Mouse (Mus musculus) embryo, embryonic 11 days (tissue): ENCODE measurements around the gene Gsap.

Experiments used
- DNase-seq: peaks from one replicate; pipeline ENCODE4 v3.0.0-alpha.2; 2015

The Gsap gene

GRCm38 (mm10) chr5:21186821-21187220 lies 766 bp downstream of the Gsap start:
- DNase-seq: no peak

GRCm38 (mm10) chr5:21188435-21188834 lies 2.4 kb downstream of the Gsap start:
- no peak for DNase-seq

DNA sequence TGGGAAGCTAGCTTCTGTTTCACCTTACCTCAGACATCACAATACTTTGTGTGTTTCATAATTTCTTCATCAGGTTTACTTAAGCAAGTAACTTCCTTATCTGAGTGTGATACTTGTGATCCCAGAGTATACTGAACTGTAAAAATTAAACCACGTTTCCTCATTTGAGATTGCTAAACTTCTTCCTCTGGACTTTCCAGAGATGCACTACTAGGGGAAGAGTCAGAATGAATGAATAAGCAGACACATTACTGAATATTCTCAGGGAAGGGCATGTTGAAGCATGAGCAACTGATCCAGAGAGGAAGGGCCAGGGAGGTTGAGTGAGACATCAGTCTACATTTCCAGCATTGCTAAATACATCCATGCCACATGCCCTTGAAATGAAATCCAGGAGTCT lies 3.0 kb downstream of the Gsap start:
- no peak for DNase-seq

DNA sequence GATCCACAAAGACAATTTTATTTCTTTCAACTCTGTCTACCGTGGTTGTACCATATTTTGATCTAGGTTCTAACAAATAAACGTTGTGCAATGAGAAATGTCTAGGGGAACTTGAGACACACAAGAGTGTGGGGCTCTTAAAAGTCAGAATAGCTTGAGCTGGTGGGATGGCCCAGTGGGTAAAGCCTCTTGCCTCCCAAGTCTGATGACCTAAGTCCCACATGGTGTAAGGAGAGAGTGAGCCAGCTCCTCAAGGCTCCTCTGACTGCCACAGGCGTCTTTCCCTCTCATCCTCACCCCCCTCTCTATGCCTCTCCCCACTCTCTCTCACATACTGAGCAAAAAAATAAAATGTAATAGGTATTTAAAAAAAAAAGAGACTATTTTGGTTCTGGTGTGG lies 3.4 kb downstream of the Gsap start:
- no peak for DNase-seq

DNA sequence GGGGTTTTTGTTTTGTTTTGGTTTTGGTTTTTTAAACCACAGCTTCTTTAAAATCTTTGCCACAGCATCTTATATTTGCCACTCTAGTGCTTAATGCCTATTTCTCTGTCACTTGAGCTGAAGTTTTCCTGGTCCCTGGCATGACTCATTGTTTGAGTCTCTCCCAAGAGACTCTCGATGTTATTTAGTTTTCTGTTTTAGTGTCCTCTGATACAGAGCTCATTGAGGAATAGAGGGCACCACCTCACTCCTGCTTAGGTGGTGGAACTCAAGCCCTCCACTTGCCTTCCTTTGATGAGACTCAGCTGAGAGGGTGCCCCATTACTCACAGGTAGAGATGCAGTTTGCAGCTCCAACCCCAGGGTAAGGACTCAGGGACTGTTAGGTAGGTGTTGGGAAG lies 17.4 kb downstream of the Gsap start:
- no peak for DNase-seq

GRCm38 (mm10) chr5:21204157-21204556 lies 18.1 kb downstream of the Gsap start:
- DNase-seq: no peak

DNA sequence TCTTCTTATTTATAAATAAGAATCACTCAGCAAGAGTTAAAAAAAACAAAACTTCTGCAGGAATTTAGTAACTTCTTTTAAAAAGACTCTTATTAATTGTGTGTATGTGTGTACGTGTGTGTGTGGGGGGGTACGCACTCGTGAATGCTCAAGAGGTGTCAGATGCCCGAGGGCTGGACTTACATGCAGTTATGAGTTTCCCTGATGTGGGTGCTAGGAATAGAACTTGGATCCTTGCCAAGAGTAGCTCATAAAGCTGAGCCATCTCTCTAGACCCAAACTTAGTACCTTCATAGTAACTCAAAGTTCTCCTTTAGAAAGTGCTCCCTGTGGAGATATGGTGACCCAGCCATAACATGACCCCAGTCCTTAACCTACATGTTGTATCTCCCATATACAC lies 20.0 kb downstream of the Gsap start:
- DNase-seq: no peak

DNA sequence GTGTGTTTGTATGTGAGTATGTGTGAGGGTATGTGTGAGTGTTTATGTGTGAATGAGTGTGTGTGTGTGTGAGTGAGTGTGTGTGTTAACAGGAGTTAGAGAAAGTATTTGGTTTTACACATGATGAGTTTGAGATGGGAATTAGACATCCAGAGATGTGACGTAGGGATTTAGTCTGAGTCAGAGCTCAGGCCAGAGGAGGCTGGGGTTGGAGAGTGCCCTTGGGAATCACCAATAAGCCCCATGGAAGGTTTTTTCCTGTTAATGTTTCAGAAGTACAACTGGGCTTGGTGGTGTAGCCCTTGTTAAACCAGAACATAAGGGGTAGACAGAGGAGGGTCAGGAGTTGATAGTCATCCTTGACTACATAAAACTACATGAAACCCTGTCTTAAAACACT lies 25.4 kb downstream of the Gsap start:
- DNase-seq: no peak

DNA sequence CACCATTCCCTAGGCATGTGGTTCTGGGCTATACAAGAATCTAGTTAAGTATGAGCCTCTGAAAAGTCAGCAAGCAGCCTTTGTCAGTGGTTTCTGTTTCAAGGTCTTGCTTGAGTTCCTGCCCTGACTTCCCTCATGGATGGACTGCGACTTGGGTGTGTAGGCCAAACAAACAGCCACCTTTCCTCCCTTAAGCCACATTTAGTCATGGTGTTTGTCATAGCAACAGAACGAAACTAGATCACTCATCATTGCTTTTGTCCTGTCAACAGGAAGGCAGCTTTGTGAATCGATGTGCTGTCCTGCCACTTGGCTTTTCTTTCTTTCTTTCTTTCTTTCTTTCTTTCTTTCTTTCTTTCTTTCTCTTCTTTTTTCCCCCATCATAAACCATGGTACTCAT lies 26.9 kb downstream of the Gsap start:
- no peak for DNase-seq

- DNase-seq: no peak
These were observed 27.7 kb downstream of the Gsap start for GRCm38 (mm10) chr5:21213801-21214200.

- DNase-seq: no peak
These were observed 31.6 kb downstream of the Gsap start for GRCm38 (mm10) chr5:21217453-21218294.

DNA sequence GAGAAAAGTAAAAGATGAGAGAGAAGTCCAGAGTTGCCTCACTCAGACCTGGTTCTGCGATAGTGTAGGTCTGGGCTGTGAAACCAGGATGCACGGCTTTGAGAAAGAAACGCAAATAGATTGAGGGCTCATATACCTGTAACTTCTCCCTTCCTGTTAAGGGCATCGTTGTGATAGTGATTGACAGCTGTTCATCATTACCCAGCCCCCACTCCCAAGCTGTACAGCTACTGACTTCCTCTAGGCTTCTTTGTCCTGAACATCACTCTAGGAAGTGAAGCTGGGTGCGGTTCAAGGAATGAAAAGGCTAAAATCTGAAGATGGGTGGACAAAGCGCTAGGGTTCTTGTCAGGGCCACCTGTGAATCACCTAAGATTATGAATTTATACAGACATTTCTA lies 46.8 kb downstream of the Gsap start:
- DNase-seq: no peak

DNA sequence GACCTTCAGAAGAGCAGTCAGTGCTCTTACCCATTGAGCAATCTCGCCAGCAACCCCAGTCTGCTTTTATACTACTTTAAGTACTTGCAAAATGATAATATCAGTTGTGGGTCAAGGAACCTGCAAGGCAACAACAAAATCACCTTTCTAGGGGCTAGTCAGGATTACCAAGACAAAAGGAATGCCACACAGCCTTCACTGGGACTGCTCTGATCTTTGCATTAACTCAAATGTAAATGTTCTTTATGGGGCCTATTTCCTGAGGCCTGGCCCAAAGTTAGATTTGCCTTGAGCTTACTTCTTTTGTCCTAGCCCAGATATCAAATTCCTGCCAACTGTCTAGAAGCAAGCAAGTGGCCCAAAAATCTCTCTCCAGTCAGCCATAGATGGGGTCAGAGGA lies 58.5 kb downstream of the Gsap start:
- no peak for DNase-seq

DNA sequence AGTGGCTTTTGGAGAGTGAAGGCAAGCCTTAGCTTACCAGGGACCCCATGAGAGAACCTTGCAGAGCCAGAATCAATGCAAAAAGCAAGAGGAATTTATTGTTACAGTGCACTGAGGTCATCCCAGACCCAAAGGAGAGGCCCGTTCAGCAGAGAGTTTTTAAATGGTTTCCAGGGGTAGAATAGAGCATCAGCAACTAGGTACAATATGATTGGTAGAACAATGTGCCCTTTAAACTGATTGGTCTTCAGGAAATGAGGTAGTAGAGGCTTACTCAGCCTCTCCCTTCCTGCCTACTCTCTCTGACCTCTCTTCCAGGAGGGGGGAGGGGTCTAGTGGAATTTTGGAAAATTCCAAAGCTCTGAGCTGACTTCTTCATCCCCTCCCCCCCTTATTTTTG lies 59.2 kb downstream of the Gsap start:
- no peak for DNase-seq

GRCm38 (mm10) chr5:21246794-21247193 lies 60.7 kb downstream of the Gsap start:
- no peak for DNase-seq

DNA sequence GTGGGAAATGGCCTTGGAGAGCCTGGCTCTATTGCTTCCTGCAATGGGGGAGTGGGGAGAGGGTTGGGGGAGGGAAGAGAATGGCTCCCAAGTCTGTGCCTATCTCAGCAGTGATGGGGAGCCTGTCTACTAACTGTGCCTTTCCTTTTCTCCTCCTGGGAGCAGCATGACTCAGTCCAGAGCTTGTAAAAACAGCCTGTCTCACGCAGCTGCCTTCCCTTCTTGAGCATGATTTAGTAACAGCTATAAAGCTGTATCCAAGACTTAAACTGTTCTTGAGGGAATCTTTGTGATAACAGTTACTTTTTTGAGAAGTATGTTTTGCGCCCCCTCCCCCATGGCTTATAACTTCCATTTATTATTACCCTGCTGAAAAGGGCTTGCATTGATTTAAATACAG lies 61.9 kb downstream of the Gsap start:
- no peak for DNase-seq

DNA sequence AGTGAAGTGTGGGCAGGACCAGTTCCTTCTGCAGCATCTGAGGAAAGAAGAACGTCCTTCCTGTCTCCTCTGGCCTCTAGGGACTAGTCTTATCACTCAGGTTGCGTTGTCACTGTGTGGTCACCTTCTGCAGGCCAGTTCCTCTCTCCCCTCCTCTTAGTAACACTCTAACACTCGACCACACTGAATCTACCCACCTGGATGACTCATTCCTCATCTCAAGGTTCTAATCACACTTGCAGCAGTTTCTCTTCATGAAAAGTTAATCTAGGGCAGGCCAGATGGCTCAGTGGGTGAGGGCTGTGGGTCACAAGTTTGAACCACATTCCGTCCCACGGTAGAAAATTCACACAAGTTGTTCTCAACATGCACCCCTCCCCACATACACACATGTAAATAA lies 62.8 kb downstream of the Gsap start:
- no peak for DNase-seq

DNA sequence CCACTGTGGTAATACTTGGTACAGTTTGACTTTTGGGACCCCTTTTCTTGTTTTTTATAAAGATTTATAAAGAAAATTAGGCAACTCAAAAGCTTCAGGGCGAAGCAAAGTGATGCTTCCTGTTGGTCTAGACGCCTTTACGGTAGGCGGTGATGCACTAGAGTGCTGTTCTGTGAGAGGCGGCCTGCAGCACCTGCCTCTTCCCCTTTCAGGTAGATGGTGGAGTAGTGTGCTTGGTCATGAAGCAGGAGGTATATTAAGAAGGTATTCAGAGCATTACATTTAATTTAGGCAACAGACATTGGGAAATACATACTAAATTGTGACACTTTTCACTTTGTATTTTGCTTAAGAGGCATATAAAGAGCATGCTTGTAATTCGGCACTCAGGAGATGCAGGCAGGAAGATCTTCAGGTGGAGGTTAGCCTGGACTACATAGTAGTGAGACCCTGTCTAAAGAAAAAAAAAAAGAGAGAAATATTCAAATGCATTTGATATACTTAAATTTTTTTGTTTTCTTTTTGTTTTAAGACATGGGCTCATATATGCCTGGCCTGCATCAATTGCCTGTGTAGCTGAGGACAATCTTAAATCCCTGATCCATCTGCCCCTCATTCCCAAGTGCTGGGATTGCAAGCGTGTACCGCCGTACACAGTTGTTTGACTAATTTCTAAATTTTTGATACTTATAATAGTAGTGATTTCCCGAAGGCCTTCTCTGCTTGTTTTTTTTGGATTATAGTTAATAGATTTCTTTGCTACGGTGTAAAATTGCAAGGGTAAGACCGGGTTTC lies 68.9 kb downstream of the Gsap start:
- DNase-seq: no peak

DNA sequence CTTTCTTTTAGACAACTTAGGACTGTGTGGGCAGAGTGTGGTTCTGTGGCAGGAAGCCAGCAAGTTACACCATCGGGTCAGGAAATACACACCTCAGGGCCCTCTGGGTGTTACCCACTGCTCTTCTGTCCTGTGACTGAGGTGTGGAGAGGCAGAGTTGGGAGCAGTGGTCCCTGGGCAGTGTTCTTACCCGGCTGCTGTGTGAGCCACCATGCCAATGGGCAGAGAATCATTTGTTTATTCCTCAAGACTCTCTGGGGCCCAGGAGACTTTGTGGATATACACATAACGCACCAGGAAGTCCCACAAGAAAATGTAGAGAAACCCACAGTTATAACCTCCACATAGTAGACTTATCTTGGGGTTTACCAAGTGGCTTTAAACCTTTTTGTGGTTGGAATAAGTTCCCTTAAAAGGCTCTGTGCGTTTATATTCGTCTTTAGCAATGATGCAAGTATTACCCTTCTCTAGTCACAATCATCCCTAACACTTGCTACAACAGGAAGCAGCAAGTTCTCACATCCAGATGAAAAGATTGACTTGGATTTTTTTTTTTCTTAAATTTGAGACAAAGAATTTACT lies 69.6 kb downstream of the Gsap start:
- DNase-seq: no peak

DNA sequence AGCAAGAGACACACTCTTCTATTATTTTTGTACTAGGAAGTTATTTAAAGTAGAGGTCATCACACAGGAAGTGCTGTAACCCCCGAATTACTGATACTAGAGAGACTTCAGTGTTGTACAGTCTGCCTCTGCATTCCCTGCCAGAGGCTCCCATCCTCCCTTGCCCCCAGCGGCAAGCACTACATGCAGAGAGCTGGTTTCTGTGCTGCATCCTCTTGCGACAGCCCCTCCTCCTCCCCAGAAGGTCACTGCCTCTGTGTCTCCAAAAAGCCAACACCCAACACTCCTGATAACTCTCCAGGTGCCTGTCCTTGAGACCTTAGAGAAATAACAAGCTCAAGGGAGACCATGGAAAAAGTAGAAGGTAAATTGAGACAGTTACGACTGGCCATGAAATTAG lies 71.1 kb downstream of the Gsap start:
- DNase-seq: no peak

- DNase-seq: peak; percentile 40
These were observed 71.8 kb downstream of the Gsap start for GRCm38 (mm10) chr5:21257806-21258205.

DNA sequence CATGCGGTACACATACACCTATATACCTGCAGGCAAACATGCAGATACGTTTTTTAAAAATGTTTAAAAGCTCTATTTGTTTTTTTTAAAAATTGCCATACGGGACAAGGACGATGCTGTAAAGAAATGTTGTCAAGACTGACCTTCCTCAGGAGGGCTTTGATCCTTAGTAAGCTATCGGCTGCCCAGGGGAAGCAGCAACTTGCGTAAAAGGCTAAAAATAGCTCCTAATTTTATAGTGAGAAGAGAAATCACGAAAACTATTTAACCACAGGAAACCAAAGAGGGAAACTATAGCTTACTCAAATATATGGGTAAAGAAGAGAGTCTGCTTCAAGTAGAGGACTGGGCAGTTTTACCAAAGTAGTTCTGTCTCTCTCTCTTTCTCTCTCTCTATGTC lies 74.7 kb downstream of the Gsap start:
- no peak for DNase-seq

DNA sequence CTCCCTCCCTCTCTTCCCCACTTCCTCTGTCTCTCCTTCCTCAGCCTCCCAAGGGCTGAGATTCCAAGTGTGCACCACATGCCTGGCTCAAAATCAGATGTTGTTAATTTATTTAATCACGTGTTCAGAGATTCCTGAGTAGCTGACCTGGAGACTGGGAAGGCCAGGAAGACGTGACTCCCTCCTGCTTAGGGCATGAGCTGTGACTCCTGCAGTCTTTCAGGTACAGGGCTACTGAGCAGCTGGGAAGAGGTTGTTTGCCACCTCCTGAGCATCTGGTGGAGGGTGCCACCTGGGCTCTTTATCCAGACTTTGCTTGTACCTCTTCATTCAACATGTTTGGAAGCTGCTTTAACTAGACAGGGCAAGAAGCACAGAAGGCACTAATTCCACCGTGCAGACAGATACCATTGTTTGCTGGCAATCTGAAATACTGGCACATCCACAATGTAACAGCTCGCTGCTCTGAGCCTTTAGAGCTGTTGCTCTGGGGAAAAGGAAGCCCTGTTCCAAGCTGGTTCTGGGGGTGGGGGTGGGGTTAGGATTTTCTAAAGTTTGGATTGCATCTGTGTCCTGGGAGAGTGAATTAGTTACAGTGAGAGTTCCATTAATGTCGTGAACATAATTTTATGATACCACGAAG lies 75.3 kb downstream of the Gsap start:
- DNase-seq: peak; percentile 34
